Mouse (Mus musculus) limb, embryonic 13.5 days (tissue): ENCODE measurements around the gene Pten. TPM values are rescaled to one million over a fixed set of nuclear protein-coding genes. Genes with fewer than 3 reads are reported as not detected.

Experiments
- ATAC-seq: fragments of 200-750 bp; cut with Nextera tagmentation; 2 replicates; pipeline ENCODE4 v1.8.0; 2017; ENCODE audit warnings: low read depth, moderate number of reproducible peaks, moderate TSS enrichment; ENCODE audit not compliant: low FRiP score
- H3K27ac ChIP-seq: fragments of 300-500 bp; sonication (generic); 2 replicates; pipeline ENCODE4 v1.5.1; 2015; ENCODE audit warnings: inconsistent platforms, mild to moderate bottlenecking, moderate library complexity
- H3K27me3 ChIP-seq: fragments of 300-500 bp; sonication (generic); 2 replicates; pipeline ENCODE4 v1.6.1; 2015; ENCODE audit warnings: mild to moderate bottlenecking, inconsistent platforms
- H3K36me3 ChIP-seq: fragments of 300-500 bp; sonication (generic); 2 replicates; pipeline ENCODE4 v1.6.1; 2015; ENCODE audit warnings: inconsistent platforms, mild to moderate bottlenecking, moderate library complexity
- H3K4me1 ChIP-seq: fragments of 300-500 bp; sonication (generic); 2 replicates; pipeline ENCODE4 v1.6.1; 2015; ENCODE audit warnings: inconsistent platforms
- H3K4me2 ChIP-seq: fragments of 300-500 bp; sonication (generic); replicated peaks from 2 replicates; pipeline ENCODE4 v1.6.1; 2015; ENCODE audit warnings: inconsistent platforms, mild to moderate bottlenecking, moderate library complexity
- H3K4me3 ChIP-seq: fragments of 300-500 bp; sonication (generic); 2 replicates; pipeline ENCODE4 v1.5.1; 2015; ENCODE audit warnings: moderate library complexity, mild to moderate bottlenecking, inconsistent platforms
- H3K9ac ChIP-seq: fragments of 300-500 bp; sonication (generic); 2 replicates; pipeline ENCODE4 v1.6.1; 2015; ENCODE audit warnings: mild to moderate bottlenecking, inconsistent platforms
- H3K9me3 ChIP-seq: fragments of 300-500 bp; sonication (generic); 2 replicates; pipeline ENCODE4 v1.6.1; 2016; ENCODE audit warnings: inconsistent platforms
- WGBS: fragments of 180-500 bp; shearing (Covaris S2); methylation state at CpG from one replicate; pipeline ENCODE4 v1.1.7; 2015; 5-methylcytosine and 5-hydroxymethylcytosine counted together
- polyA plus RNA-seq: library from polyadenylated mRNA; unstranded; fragments of >200 nt; fragmentation: Nextera tagmentation; extraction: Ambion mirVana; gene quantifications from 2 replicates; pipeline ENCODE4 v1.2.1, GENCODE M21; 2015

Gene Pten
- polyA plus RNA-seq, 1 experiment from 2014 or later = 8.1 TPM

DNA sequence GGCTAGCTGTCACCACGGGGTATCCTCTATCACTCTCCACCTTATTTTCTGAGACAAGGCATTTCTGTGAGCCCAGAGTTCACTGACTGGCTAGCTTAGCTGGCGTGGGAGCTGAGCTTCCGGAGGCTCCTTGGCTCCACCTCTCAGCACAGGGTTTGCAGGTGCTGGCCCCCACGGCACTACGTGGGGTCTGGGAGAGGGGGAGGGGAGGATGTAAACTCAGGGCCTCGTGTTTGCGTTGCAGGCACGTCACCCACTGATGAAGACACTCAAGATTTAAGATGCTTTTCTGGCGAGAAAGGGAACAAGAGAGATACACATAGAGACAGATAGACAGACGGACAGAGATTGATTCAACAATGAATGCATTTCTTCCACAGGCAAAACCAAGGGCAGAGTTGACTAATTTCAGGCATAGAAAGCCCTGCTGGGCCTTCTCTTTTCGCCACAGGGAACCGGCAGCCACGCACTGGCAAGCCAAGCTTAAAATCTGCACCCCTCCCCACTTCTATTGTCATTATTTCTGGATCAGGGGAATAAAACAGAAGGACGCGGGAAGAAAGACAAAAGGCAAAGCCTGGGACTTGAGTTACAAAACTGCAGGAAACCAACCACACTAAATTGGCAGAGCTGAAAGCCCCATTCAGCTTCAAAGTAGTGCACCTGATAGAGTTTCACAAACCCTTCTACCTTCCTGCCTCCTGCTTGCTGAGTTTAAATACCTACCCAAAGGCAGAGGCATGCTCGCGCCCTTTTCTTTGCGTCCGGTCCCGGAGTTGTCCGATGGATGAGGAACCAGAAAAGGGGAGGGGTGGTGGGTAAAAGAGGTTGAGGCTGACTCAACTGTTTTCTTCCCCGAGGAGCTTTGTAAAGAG is 30.6 kb upstream of the Pten start:
- H3K27ac ChIP-seq = no peak overlapping the region
- no peaks in the 10 kb centered on the region for H3K36me3 ChIP-seq
- H3K9me3 ChIP-seq = no peaks in the 10 kb centered on the region
- 0 out of 2 replicates have a peak overlapping the region, but pooled peaks have one; percentile 26 for H3K9ac ChIP-seq
- ATAC-seq = no peak
- peak overlapping the region; percentile 8 for H3K4me3 ChIP-seq
- peaks cover 10% of the 10 kb centered on the region for H3K4me1 ChIP-seq
- 4% methylated on average over 22 of the region's 22 CpGs for WGBS
- peak overlapping the region; percentile 51 for H3K4me2 ChIP-seq
- H3K27me3 ChIP-seq = peaks cover 33% of the 10 kb centered on the region

- H3K4me3 ChIP-seq = no peak overlapping the region
- 89% methylated on average over 4 of the region's 4 CpGs for WGBS
- no peak overlapping the region for H3K27ac ChIP-seq
- no peak for ATAC-seq
- no peak overlapping the region for H3K4me2 ChIP-seq
- H3K36me3 ChIP-seq = no peaks in the 10 kb centered on the region
- no peaks in the 10 kb centered on the region for H3K9me3 ChIP-seq
- H3K4me1 ChIP-seq = peaks cover 10% of the 10 kb centered on the region
- peaks cover 33% of the 10 kb centered on the region for H3K27me3 ChIP-seq
- no peak overlapping the region for H3K9ac ChIP-seq
These were observed 27.5 kb upstream of the Pten start for GRCm38 (mm10) chr19:32729785-32730184.

DNA sequence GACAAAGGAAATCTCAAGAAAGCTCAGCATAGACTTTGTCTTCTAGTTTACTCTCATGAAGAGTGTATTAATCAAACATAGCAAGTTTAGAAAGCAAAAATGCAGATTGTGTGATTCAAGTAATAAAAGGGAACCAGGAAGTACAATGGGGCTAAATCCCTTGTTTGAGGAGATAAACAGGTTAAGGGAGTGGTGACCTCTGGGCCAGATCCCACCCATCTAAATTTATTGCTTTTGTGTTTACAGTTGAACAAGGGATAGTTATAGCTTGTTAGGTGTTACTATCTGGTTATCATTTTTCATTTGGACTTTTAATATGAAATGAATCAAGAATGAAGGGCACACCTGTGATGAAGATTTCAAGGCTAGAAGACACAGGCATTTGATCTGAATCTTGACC is 24.4 kb upstream of the Pten start:
- peaks cover 15% of the 10 kb centered on the region for H3K27me3 ChIP-seq
- ATAC-seq = no peak
- H3K9me3 ChIP-seq = no peaks in the 10 kb centered on the region
- no peaks in the 10 kb centered on the region for H3K36me3 ChIP-seq
- no peak overlapping the region for H3K4me2 ChIP-seq
- no peak overlapping the region for H3K4me3 ChIP-seq
- H3K4me1 ChIP-seq = no peaks in the 10 kb centered on the region
- H3K27ac ChIP-seq = no peak overlapping the region
- no peak overlapping the region for H3K9ac ChIP-seq

DNA sequence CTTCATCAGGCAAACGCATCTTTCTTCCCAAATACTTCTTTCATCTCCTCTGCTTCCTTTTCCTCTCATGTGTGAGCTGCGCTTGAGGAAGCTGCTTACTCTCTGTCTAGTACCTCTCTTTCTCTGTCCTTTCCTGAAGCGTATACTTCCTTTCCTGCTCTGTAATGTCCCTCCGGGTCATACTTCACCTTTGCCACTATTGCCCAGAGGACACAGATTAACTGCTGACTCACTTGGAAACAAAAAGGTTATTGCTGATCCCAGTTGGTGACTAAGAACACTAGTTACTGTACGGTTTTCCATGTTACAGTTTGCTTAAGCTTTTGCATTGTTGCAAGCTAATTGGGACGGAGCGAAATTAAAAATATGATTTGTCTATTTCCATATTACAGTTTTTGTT is 19.5 kb upstream of the Pten start:
- WGBS = 86% methylated on average over 7 of the region's 7 CpGs
- no peak for ATAC-seq

GRCm38 (mm10) chr19:32739686-32740085 is 17.6 kb upstream of the Pten start, which contains the start of gene Atad1:
Gene Atad1 (minus strand): TSS chr19:32739786.
- Histone ChIP-seq H3K9ac (no peak within 1 kb of the TSS), H3K4me1 (no peaks in the 10 kb centered on the region), H3K4me3 (no peak within 1 kb of the TSS), H3K27ac (no peak within 1 kb of the TSS), H3K27me3 (no peaks in the 10 kb centered on the region), H3K4me2 (no peak within 1 kb of the TSS), H3K36me3 (no peaks in the 10 kb centered on the region), H3K9me3 (no peaks in the 10 kb centered on the region)
- WGBS = 93% methylated on average over 4 of the region's 4 CpGs
- ATAC-seq = no peak

More for the DNA sequence above, 19.5 kb upstream of the Pten start:
- Histone ChIP-seq H3K9me3 (no peaks in the 10 kb centered on the region), H3K4me2 (no peak overlapping the region), H3K36me3 (no peaks in the 10 kb centered on the region), H3K4me3 (no peak overlapping the region), H3K27me3 (no peaks in the 10 kb centered on the region), H3K4me1 (no peaks in the 10 kb centered on the region), H3K9ac (no peak overlapping the region), H3K27ac (no peak overlapping the region)

- no peak for ATAC-seq
- Histone ChIP-seq H3K4me3 (no peak overlapping the region), H3K4me1 (no peaks in the 10 kb centered on the region), H3K27ac (no peak overlapping the region), H3K9ac (no peak overlapping the region), H3K27me3 (no peaks in the 10 kb centered on the region), H3K36me3 (no peaks in the 10 kb centered on the region), H3K4me2 (no peak overlapping the region), H3K9me3 (no peaks in the 10 kb centered on the region)
- WGBS = 72% methylated on average over 4 of the region's 4 CpGs
These were observed 16.5 kb upstream of the Pten start for GRCm38 (mm10) chr19:32740641-32741345.

- H3K36me3 ChIP-seq = no peaks in the 10 kb centered on the region
- no peak overlapping the region for H3K4me2 ChIP-seq
- ATAC-seq = no peak
- no peaks in the 10 kb centered on the region for H3K9me3 ChIP-seq
- WGBS = 17% methylated on average over 6 of the region's 6 CpGs
- H3K9ac ChIP-seq = no peak overlapping the region
- H3K4me1 ChIP-seq = 0 out of 2 replicates have a peak, but pooled peaks cover 2% of the 10 kb centered on the region
- peaks cover 15% of the 10 kb centered on the region for H3K27me3 ChIP-seq
- no peak overlapping the region for H3K4me3 ChIP-seq
- H3K27ac ChIP-seq = no peak overlapping the region
These were observed 7.9 kb upstream of the Pten start for GRCm38 (mm10) chr19:32749425-32749824.

DNA sequence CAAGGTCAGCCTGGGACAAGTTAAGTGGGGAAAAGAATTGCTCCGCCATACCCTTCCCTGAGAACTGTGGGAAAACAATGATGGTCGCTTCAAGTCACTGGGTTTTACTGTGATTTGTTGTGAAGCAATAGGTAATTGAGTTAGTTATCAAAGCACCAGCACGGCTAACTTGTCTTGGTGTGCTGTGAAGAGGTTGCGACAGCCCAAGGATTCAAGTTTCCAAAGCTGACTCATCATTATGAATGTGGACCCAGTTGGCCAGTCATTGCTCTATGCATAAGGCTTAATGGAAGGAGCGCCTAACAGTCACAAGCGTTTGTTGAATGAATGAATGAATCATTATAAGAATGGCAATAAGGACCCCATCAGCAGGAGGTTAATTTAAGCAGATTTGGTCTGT is 4.9 kb upstream of the Pten start:
- Histone ChIP-seq H3K9me3 (no peaks in the 10 kb centered on the region), H3K36me3 (no peaks in the 10 kb centered on the region), H3K4me2 (no peak overlapping the region), H3K27ac (no peak overlapping the region), H3K4me1 (peaks cover 10% of the 10 kb centered on the region), H3K4me3 (no peak overlapping the region), H3K27me3 (peaks cover 25% of the 10 kb centered on the region), H3K9ac (no peak overlapping the region)
- ATAC-seq = no peak
- WGBS = 94% methylated on average over 6 of the region's 6 CpGs

DNA sequence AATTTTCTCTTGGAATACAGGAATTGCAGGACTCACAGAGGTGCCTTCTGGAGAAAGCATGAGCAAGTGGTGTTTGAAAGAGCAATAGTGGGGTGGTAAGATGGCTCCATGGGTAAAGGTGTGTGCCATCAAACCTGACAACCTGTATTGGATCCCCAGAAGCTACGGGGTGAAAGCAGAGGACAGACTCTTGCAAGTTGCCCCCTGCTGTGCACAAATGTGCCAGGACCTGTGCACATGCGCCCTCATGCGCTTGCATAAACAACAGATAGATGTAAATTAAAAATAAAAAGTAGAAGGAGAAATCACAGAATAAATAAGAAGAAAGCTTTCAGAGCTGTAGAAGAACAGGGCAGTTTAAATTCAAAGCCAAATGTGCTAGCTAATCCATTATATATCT is 3.9 kb upstream of the Pten start:
- H3K4me2 ChIP-seq = no peak overlapping the region
- whole genome bisulfite sequencing = 78% methylated on average over 3 of the region's 3 CpGs
- H3K4me1 ChIP-seq = peaks cover 10% of the 10 kb centered on the region
- no peak overlapping the region for H3K27ac ChIP-seq
- no peaks in the 10 kb centered on the region for H3K36me3 ChIP-seq
- no peak for ATAC-seq
- H3K9me3 ChIP-seq = no peaks in the 10 kb centered on the region
- H3K9ac ChIP-seq = no peak overlapping the region
- no peak overlapping the region for H3K4me3 ChIP-seq
- H3K27me3 ChIP-seq = peaks cover 25% of the 10 kb centered on the region

DNA sequence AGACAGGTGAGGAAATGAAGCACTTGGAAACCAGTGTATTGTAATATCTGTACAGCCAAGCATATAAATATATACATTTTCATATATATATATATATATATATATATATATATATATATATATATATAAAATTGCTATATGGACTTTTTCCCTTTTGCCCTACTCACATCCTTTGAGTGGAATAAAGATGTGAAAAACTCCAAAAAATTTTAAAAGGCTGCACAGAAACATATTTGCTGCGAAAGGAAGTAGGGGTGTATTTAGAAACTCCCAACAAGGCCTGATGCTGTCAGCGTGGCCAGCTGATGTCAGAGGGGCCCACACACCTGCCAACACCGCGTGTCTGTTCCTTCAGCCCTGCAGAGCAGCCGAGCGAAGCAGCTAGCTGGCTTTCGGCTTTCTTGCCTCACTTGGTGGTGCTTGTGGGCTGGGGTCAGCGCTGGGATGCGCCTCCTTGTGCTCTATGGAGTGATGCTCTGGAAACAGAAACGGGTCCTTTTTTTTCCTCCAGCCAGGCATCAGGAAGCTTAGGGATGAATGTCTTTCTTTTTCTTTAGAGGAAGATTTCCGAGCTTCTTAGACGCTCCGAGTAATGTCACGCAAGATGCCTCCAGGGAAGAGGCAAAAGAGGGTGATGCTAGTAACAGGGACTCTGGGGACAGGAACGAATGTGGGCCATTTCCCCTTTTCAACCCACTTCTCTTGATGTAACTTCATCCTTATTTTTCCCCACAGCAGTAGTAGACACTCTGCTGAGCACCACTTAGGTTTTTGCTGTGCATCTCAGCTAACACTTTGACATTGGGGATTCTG is 2.9 kb upstream of the Pten start:
- no peaks in the 10 kb centered on the region for H3K9me3 ChIP-seq
- no peaks in the 10 kb centered on the region for H3K36me3 ChIP-seq
- H3K4me2 ChIP-seq = no peak overlapping the region
- peaks cover 25% of the 10 kb centered on the region for H3K27me3 ChIP-seq
- no peak overlapping the region; the same call in 1 of the 2 replicates for H3K4me3 ChIP-seq
- peaks cover 14% of the 10 kb centered on the region for H3K4me1 ChIP-seq
- ATAC-seq = no peak
- no peak overlapping the region for H3K27ac ChIP-seq
- no peak overlapping the region for H3K9ac ChIP-seq
- 23% methylated on average over 15 of the region's 15 CpGs for WGBS

GRCm38 (mm10) chr19:32755104-32755791 is 2.0 kb upstream of the Pten start:
- WGBS = 4% methylated on average over 12 of the region's 12 CpGs
- no peak for ATAC-seq
- H3K9me3 ChIP-seq = no peaks in the 10 kb centered on the region

More at GRCm38 (mm10) chr19:32755104-32755791, 2.0 kb upstream of the Pten start:
- H3K27me3 ChIP-seq = peaks cover 25% of the 10 kb centered on the region
- H3K4me3 ChIP-seq = peak overlapping the region; percentile 96
- peak overlapping the region; percentile 90 for H3K4me2 ChIP-seq
- no peak overlapping the region for H3K27ac ChIP-seq
- H3K9ac ChIP-seq = peak overlapping the region; percentile 79
- H3K4me1 ChIP-seq = peaks cover 20% of the 10 kb centered on the region
- no peaks in the 10 kb centered on the region for H3K36me3 ChIP-seq
